Mouse (Mus musculus): ENCODE measurements around the gene Zfr.
"Not testable (repeated sequence)": the region's sequence is repeated elsewhere in the genome, so short reads cannot be mapped to it uniquely, and the experiment has no call there.

Gene Zfr

GRCm38 (mm10) chr15:12108200-12108599, 9.4 kb upstream of the Zfr start:
- DNase-seq: no peak

GRCm38 (mm10) chr15:12108922-12109321, 8.7 kb upstream of the Zfr start:
- DNase-seq: not testable (repeated sequence)

GRCm38 (mm10) chr15:12111232-12111631, 6.4 kb upstream of the Zfr start:
- no peak for DNase-seq

- no peak for DNase-seq
Measured at GRCm38 (mm10) chr15:12113411-12113810, 4.2 kb upstream of the Zfr start.

GRCm38 (mm10) chr15:12114546-12114945, 3.1 kb upstream of the Zfr start:
- no peak for DNase-seq

- DNase-seq: no peak
Measured at GRCm38 (mm10) chr15:12115722-12116230, 1.9 kb upstream of the Zfr start.

- no peak for DNase-seq
Measured at GRCm38 (mm10) chr15:12118093-12118431, 431 bp downstream of the Zfr start.

- peak; percentile 47 for DNase-seq
Measured at GRCm38 (mm10) chr15:12118432-12119128, 949 bp downstream of the Zfr start.

GRCm38 (mm10) chr15:12119129-12119466, 1.5 kb downstream of the Zfr start:
- DNase-seq: no peak

- DNase-seq: no peak
Measured at GRCm38 (mm10) chr15:12124913-12125312, 7.3 kb downstream of the Zfr start.

- DNase-seq: not testable (repeated sequence)
Measured at GRCm38 (mm10) chr15:12130871-12131270, 13.2 kb downstream of the Zfr start.

- DNase-seq: no peak
Measured at GRCm38 (mm10) chr15:12134546-12134945, 16.9 kb downstream of the Zfr start.

GRCm38 (mm10) chr15:12135368-12135767, 17.7 kb downstream of the Zfr start:
- no peak for DNase-seq

- DNase-seq: no peak
Measured at GRCm38 (mm10) chr15:12136371-12136770, 18.7 kb downstream of the Zfr start.

GRCm38 (mm10) chr15:12140985-12141729, 23.5 kb downstream of the Zfr start:
- no peak for DNase-seq

GRCm38 (mm10) chr15:12147423-12147822, 29.8 kb downstream of the Zfr start:
- no peak for DNase-seq

- no peak for DNase-seq
Measured at GRCm38 (mm10) chr15:12149501-12149900, 31.9 kb downstream of the Zfr start.

- no peak for DNase-seq
Measured at GRCm38 (mm10) chr15:12153747-12154146, 36.1 kb downstream of the Zfr start.

- peak; percentile 35 for DNase-seq
Measured at GRCm38 (mm10) chr15:12178126-12178525, 60.5 kb downstream of the Zfr start.

GRCm38 (mm10) chr15:12181181-12181805, 63.7 kb downstream of the Zfr start:
- not testable (repeated sequence) for DNase-seq

GRCm38 (mm10) chr15:12193880-12194816, 76.5 kb downstream of the Zfr start:
- peak; percentile 83 for DNase-seq

GRCm38 (mm10) chr15:12194817-12195735, 77.4 kb downstream of the Zfr start:
- no peak for DNase-seq

All from kidney, adult 18-20 months (tissue).